Mouse (Mus musculus): Measurements from ENCODE around the gene Sit1. TPM values are rescaled to one million over a fixed set of nuclear protein-coding genes. Genes with fewer than 3 reads are reported as not detected.

The Sit1 gene
- 3.9 TPM in 1 of 2 replicates, not detected in the other for polyA plus RNA-seq (2012; ENCODE audit: insufficient read depth, low replicate concordance)

DNA sequence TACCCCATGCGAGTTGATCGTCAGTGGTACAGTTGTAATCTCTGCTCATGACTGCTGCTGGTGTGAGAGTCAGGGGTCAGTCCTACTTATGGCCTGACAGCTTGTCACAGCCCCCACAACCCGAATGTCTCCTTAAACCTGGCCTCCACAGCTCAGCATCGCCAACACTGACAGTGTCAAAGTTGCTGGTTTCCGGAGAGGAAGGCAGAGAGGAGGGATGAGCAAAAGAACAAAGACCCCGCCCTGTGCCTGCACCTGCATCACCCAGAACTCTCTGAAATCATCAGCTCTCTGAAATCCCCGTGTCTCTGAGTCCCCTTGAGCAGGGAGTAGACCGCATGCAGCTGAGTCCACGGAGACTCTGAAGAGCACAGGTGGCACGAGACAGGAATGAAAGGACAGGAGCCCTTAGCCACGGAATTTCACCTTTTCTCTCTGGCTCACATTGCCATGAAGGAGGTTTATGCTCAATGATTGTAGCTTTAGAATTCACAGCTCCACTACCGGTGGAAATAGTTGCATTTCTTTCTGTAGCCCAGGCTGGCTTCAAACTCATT, at the start of gene Sit1:
Gene Sit1 (minus strand): TSS at position 200 of the 557 bp plus-strand sequence.
- H3K9me3 ChIP-seq = peaks cover 6% of the 10 kb centered on the region; the same call in 1 of the 2 replicates
- no peaks in the 10 kb centered on the region for H3K36me3 ChIP-seq (replicated peaks; ENCODE audit: low read length)
- peaks cover 44% of the 10 kb centered on the region for H3K4me1 ChIP-seq
- H3K4me3 ChIP-seq (replicated peaks) = peak within 1 kb of the TSS; percentile 82
- peaks cover 17% of the 10 kb centered on the region for H3K27me3 ChIP-seq (replicated peaks)
- TF ChIP-seq GATA1 (IDR thresholded peaks at IDR 0.05; ENCODE audit: borderline replicate concordance, low read length) (no peak), FLI1 (IDR thresholded peaks at IDR 0.05; ENCODE audit: low read length) (no peak)

GRCm38 (mm10) chr4:43533270-43533669, 49.7 kb upstream of the Sit1 start:
- no peaks in the 10 kb centered on the region for H3K27me3 ChIP-seq (replicated peaks)
- no peak overlapping the region for H3K4me3 ChIP-seq (replicated peaks)
- peaks cover 88% of the 10 kb centered on the region for H3K36me3 ChIP-seq (replicated peaks; ENCODE audit: low read length)
- peaks cover 57% of the 10 kb centered on the region for H3K4me1 ChIP-seq
- H3K9me3 ChIP-seq = no peaks in the 10 kb centered on the region
- TF ChIP-seq GATA1 (IDR thresholded peaks at IDR 0.05; ENCODE audit: borderline replicate concordance, low read length) = no peak
- TF ChIP-seq FLI1 (IDR thresholded peaks at IDR 0.05; ENCODE audit: low read length) = no peak

- Histone ChIP-seq H3K9me3 (peaks cover 3% of the 10 kb centered on the region; the same call in 1 of the 2 replicates), H3K4me1 (peaks cover 35% of the 10 kb centered on the region), H3K36me3 (replicated peaks; ENCODE audit: low read length) (peaks cover 61% of the 10 kb centered on the region), H3K4me3 (replicated peaks) (no peak overlapping the region), H3K27me3 (replicated peaks) (peaks cover 1% of the 10 kb centered on the region)
- TF ChIP-seq GATA1 (IDR thresholded peaks at IDR 0.05; ENCODE audit: borderline replicate concordance, low read length) (no peak), FLI1 (IDR thresholded peaks at IDR 0.05; ENCODE audit: low read length) (no peak)
These were observed 47.0 kb upstream of the Sit1 start for GRCm38 (mm10) chr4:43530581-43530980.

- Histone ChIP-seq H3K27me3 (replicated peaks) (peaks cover 5% of the 10 kb centered on the region), H3K36me3 (replicated peaks; ENCODE audit: low read length) (peaks cover 57% of the 10 kb centered on the region), H3K9me3 (peaks cover 3% of the 10 kb centered on the region; the same call in 1 of the 2 replicates), H3K4me1 (peaks cover 30% of the 10 kb centered on the region), H3K4me3 (replicated peaks) (no peak overlapping the region)
- TF ChIP-seq GATA1 (IDR thresholded peaks at IDR 0.05; ENCODE audit: borderline replicate concordance, low read length) (no peak), FLI1 (IDR thresholded peaks at IDR 0.05; ENCODE audit: low read length) (no peak)
These were observed 46.6 kb upstream of the Sit1 start for GRCm38 (mm10) chr4:43530081-43530501.

DNA sequence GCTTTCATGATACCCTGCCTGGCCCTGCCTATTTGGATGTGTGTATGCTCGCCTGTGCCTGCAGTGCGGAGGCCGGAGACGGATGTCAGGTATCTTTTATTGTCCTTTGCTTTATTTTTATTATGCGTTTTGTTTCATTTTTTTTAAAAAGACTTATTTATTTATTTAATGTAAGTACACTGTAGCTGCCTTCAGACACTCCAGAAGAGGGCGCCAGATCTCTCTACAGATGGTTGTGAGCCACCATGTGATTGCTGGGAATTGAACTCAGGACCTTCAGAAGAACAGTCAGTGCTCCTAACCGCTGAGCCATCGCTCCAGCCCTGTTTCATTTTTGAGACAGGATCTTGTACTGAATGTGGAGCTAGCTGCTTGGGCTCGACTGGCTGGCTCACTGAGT, 45.0 kb upstream of the Sit1 start:
- H3K4me3 ChIP-seq (replicated peaks) = no peak overlapping the region
- peaks cover 40% of the 10 kb centered on the region for H3K36me3 ChIP-seq (replicated peaks; ENCODE audit: low read length)
- peaks cover 31% of the 10 kb centered on the region for H3K4me1 ChIP-seq
- H3K9me3 ChIP-seq = peaks cover 3% of the 10 kb centered on the region; the same call in 1 of the 2 replicates
- peaks cover 20% of the 10 kb centered on the region for H3K27me3 ChIP-seq (replicated peaks)
- TF ChIP-seq GATA1 (IDR thresholded peaks at IDR 0.05; ENCODE audit: borderline replicate concordance, low read length) (no peak), FLI1 (IDR thresholded peaks at IDR 0.05; ENCODE audit: low read length) (no peak)

- no peak for TF ChIP-seq GATA1 (IDR thresholded peaks at IDR 0.05; ENCODE audit: borderline replicate concordance, low read length)
- TF ChIP-seq FLI1 (IDR thresholded peaks at IDR 0.05; ENCODE audit: low read length) = no peak
- H3K36me3 ChIP-seq (replicated peaks; ENCODE audit: low read length) = peaks cover 34% of the 10 kb centered on the region
- peaks cover 3% of the 10 kb centered on the region; the same call in 1 of the 2 replicates for H3K9me3 ChIP-seq
- peaks cover 33% of the 10 kb centered on the region for H3K4me1 ChIP-seq
- H3K4me3 ChIP-seq (replicated peaks) = no peak overlapping the region
- peaks cover 26% of the 10 kb centered on the region for H3K27me3 ChIP-seq (replicated peaks)
These were observed 44.3 kb upstream of the Sit1 start for GRCm38 (mm10) chr4:43527880-43528279.

GRCm38 (mm10) chr4:43519956-43520355, 36.4 kb upstream of the Sit1 start:
- Histone ChIP-seq H3K36me3 (replicated peaks; ENCODE audit: low read length) (no peaks in the 10 kb centered on the region), H3K27me3 (replicated peaks) (peaks cover 58% of the 10 kb centered on the region)
- TF ChIP-seq FLI1 (IDR thresholded peaks at IDR 0.05; ENCODE audit: low read length) (no peak), GATA1 (IDR thresholded peaks at IDR 0.05; ENCODE audit: borderline replicate concordance, low read length) (no peak)

DNA sequence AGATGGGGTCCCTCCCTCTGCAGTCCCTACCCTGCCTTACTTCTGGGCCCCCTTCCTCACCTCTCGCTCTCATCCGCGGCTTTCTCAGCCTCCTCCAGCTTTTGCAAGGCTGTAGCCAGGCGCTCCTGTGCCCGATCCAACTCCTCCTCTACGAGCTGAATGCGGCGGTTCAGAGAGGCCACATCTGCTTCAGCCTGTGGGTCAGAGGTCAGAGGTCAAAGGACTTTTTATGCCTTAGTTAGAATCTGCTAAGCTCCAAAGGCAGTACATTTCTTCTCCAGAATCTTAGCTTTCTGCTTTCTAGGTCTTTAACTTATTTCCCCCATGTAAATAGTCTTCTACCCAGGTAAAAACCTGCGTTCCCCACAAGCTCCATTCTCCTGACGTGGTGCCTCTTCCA, 36.0 kb upstream of the Sit1 start:
- H3K4me3 ChIP-seq (replicated peaks) = no peak overlapping the region
- no peaks in the 10 kb centered on the region for H3K9me3 ChIP-seq
- peaks cover 75% of the 10 kb centered on the region for H3K4me1 ChIP-seq
- TF ChIP-seq FLI1 (IDR thresholded peaks at IDR 0.05; ENCODE audit: low read length) = no peak
- no peak for TF ChIP-seq GATA1 (IDR thresholded peaks at IDR 0.05; ENCODE audit: borderline replicate concordance, low read length)
- peaks cover 56% of the 10 kb centered on the region for H3K27me3 ChIP-seq (replicated peaks)
- no peaks in the 10 kb centered on the region for H3K36me3 ChIP-seq (replicated peaks; ENCODE audit: low read length)

More at GRCm38 (mm10) chr4:43519956-43520355, 36.4 kb upstream of the Sit1 start:
- peaks cover 76% of the 10 kb centered on the region for H3K4me1 ChIP-seq
- H3K9me3 ChIP-seq = no peaks in the 10 kb centered on the region
- no peak overlapping the region for H3K4me3 ChIP-seq (replicated peaks)

DNA sequence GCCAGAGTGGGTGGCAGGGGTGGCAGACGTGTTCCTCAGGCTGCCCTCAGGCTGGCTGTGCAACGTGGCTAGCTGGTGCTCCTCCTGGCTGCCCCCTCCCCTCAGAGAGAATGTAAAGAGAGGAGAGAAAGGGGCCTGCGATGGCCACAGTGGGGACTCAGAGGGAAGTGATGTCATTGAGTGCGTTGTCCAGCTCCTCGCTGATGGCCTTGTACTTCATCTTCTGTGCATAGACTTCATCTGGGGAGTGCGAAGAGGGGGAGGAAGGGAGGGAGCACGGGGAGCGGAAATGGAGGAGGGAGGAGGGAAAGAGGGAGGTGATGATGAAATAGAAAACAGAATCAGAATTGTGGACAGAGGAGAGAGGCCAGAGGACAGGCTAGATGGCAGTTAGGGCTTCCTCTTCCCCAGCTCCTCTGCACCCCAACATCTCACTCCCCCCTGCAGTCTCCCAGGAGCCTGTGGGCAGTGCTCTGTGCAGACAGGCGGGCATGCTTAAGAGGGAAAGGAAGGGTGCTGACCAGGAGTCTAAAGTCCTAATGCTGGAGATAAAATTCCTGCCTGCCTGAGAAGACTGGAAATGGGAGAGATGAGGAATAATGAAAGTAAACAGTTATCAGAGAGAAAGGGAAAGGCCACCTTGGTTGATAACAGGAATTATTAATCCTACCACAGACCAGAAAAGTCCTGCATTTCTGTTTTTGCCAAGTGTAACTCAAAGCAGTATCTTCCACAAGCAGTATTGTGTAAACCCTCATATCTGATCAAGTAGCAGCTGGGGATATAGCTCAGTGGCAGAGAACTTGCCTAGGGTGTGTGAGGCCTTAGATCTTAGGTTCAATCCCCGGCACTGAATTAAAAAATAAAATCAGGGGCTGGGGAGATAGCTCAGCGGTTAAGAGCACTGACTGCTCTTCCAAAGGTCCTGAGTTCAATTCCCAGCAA, 32.5 kb upstream of the Sit1 start:
- Histone ChIP-seq H3K36me3 (replicated peaks; ENCODE audit: low read length) (peaks cover 4% of the 10 kb centered on the region), H3K4me3 (replicated peaks) (peak overlapping the region; percentile 38), H3K4me1 (peaks cover 51% of the 10 kb centered on the region), H3K9me3 (no peaks in the 10 kb centered on the region), H3K27me3 (replicated peaks) (peaks cover 31% of the 10 kb centered on the region)
- TF ChIP-seq FLI1 (IDR thresholded peaks at IDR 0.05; ENCODE audit: low read length) (no peak), GATA1 (IDR thresholded peaks at IDR 0.05; ENCODE audit: borderline replicate concordance, low read length) (no peak)

Data from megakaryocyte, embryonic 14.5 days (primary cell).